Mouse (Mus musculus) spleen, postnatal 4 days (tissue): ENCODE data around the gene Col26a1.
A peak's percentile ranks its signal among the peaks of the same experiment; 100 is the strongest.

ENCODE experiments used
- DNase-seq, 2 experiments: peaks; one replicate each; pipeline ENCODE4 v3.0.0; 2022; ENCODE audit warnings: low spot score in 2 of 2

The Col26a1 gene

DNA sequence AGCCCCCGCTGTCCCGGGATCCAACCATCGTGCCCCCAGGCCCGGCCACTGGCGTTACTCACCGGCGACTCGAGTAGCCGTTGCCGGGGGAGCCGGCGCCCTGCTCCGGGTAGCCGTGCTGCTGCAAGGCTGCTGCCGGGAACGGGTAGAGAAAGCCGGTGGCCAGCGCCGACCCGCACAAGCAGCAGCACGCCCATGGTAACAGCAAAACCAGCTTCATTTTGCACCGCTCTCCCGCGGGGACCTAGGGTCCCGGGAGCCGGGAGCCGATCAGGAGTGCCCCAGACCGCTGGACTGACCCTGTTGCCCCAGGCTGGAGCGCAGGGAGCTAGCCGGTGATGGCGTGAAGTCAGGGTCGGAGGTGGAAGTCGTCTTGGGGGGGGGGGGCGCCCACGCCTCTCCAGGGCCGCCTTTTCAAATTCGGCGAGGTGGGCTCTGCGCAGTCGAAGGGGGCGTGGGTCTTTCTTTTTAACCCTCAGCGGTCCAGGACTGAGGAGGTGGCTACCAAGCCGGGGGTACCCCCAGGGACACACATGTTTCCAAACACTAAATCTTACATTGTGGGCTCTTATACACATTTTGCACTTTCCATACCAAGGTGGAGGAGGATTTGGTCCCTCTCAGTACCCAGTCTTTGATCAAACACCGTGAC, at the start of gene Col26a1:
Gene Col26a1 (minus strand): TSS at position 422 of the 652 bp plus-strand sequence.
- no peak for DNase-seq

DNA sequence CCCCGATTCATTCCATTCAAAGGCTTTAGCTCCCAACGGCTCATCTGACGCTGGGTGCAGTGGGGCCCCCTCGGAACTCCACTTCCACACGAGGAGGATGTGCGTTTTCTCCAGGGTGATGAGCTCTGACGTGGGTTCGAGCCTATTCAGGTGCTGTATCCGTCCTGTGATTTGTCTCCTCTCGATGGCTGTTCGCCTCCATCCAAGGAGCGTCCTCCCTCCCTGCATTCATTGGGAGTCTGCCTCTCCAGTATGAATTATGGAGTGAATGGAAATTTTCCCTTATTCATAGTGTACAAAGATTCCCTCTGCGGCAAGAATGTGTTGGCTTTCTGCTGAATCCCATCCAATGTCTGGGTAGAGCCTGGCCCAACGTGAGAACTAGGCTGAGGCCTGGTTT, 48.9 kb upstream of the Col26a1 start:
- DNase-seq, result no peak

DNA sequence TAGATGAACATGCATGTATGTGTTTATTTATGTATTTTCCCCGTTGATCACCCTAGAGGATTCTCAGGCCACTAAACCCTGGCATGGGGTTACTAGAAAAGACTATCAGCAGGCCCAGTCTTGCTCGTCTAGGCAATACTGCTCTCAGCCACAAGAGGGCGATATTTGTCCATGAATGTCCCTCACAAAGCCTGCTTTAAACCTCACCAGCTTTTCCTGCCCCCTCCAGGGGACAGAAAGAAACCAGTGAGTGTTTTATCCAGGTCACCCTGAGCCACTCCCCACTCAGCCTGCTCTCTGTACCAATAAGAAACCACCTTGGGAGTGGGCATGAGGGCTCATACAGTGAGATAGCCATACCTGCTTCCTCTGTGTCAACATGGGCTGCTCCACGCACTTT, 46.1 kb upstream of the Col26a1 start:
- peak; percentile 78 to 92 for DNase-seq

DNA sequence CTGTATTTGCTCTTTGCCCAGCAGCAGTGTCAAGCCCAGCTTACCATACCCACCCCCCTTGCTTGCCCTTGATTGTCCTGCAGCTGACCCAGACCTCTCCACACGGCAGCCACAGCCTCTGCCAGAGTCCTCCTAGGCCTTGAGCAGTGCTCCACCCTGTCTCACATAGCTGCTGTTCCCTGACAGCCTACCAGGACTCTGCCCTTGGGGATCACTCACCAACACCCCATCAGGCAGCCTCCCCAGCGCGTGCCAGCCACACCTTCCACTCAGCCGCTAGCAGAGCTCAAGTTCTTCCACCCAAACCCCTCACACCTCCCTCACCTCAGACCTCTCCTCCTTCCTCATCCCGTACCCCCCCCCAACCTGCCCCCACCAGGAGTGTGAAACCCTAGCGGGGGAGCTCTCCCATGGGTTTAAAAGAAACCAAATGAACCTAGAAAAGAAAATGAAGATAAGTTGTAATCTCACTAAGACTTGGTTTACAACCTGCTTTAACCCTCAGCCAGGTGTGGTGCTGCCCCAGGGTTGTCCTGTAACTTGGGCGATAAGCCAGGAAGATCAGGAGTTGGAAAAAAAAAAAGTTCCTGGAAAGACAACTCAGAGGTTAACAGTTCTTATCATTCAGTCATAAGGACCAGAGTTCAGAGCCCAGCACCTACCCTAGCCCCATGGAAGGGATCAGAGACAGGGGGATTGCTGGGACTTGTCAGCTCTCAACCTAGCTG, 40.9 kb upstream of the Col26a1 start:
- no peak for DNase-seq

DNA sequence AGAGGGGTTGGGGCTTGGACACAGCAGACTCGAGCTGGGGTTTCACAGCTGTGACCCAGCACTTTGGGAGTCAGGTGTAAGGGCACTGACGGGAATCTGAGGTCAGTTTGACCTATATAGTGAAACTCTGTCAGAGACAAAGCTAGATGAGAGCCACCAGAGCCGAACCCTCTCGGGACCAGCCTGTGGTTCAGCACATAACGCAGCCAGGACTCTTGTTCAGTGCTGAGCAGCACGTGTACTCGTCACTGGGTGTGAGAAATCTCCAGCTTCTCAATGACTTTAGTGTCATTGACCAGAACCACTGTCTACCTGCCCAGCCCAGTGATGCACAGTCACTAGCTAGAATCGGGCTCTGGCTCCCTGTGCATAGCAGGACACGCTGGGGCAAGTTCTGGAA, 39.8 kb upstream of the Col26a1 start:
- DNase-seq, result no peak

DNA sequence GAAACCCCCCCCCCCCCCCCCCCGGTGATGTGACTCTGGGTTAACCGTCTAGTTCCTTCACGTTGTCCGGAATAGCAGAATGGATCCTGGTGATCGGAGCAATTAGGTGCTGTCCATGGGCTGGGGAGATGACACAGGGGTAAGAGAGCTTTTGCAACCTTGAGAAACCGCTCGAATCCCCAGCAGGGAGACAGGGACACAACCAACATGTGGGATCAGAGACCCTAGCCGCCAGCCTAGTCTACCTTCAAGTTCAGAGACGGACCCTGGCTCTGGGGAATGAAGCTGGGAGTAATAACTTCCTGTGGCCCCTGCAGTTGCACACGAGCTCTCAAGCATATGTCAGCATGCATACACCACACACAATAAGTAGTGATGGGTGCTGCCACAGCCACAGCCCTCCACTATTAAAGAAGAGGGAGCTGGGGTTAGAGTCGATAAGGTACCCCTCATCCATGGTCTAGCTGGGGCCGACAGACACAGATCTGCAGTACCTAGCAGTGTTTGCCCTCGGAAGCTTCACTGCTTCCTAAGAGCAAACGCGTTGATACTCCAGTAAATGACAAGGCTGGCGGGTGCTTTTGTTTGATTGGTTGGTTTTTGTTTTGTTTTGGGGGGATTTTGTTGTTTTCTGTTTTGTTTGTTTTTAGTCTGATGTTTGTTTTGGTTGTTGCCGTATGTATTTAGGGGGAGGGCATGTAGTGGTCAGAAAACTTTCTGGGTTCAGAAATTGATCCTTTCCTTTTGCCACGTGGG, 36.7 kb upstream of the Col26a1 start:
- peak in 1 of 2 experiments; percentile 67 for DNase-seq

DNA sequence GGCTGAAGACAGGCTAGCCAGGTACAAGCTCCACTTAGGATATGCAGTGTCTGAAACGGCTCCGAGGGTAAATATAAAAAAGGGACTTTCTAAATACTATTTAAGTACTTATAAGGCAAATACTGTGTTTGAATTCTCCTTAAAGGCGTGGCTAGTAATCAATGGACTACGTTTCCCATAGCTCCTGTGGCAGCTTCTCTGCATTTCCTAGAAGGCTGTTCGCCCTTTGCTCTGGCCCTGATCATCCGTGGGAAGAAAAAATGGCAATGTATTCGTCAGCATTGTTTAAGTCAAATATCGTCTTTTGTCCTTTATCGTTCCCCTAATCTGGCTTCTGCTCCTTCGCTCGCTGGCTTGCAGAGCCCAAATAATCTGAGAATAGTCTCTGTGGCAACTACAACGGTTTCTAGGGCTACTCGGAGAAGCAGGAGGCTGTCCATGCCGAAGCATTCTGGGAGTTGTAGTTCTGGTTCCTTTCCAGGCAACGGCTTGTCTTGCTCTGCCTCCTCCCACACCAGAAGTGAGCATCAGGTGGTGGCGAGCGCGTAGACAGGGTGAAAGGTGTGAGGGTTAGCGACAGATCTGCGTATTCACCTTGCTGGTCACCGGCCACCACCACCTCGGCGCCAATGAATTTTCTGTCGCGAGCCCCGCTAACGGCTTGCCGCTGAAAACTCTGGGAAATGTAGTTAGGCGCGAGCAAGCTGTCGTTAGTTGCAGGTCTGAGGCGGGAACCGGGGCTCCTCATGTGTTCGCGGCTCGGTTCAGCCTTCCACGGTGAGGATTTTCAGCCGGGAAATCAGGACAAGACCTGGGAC, 35.9 kb upstream of the Col26a1 start:
- peak; percentile 61 to 80 for DNase-seq

DNA sequence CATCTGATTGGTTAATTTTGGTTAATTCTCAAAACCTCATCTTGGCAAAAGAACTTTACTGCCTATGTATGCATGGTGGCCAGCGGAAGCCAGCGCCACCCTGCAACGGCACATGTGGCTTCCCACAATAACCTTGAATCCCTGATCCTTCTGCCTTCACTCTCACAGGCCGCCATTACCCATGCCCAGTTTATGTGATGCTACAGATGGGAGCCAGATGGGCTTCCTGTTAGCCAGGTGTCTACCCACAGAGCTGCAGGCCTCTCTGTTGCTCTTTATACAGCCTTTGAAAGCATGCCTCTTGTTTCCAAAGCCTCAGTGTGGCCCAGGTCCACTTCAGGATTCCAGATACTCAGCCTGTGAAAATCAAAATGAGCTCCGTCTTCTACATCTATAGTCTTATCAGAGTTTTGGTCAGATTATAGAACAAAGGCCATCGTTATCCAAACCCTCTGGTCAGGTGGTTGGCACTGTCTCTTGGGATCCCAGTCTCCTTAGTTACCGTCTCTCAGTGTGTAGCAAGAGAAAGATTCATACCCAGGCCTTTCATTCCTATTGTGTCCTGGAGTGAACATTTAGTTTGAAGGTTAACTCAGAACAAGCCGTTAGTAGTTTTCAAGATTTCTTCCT, 34.7 kb upstream of the Col26a1 start:
- no peak for DNase-seq

DNA sequence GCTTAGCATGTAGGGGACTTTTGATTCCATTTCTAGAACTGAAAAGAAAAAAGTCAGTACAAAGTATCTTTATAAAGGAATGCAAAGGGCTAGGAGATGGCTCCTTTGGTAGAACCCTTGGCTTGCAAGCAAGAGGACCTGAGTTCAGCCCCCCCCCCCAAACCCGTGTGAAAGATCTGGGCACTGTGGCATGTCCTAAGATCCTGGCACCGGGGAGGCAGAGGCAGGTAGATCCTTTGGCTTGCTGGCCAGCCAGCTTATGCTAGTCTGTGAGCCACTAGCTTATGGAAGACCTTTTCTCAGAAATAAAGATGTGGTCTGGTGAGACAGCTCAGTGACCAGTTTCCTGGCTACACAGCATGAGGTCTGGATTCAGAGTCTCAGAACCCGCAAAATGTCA, 31.2 kb upstream of the Col26a1 start:
- no peak for DNase-seq

DNA sequence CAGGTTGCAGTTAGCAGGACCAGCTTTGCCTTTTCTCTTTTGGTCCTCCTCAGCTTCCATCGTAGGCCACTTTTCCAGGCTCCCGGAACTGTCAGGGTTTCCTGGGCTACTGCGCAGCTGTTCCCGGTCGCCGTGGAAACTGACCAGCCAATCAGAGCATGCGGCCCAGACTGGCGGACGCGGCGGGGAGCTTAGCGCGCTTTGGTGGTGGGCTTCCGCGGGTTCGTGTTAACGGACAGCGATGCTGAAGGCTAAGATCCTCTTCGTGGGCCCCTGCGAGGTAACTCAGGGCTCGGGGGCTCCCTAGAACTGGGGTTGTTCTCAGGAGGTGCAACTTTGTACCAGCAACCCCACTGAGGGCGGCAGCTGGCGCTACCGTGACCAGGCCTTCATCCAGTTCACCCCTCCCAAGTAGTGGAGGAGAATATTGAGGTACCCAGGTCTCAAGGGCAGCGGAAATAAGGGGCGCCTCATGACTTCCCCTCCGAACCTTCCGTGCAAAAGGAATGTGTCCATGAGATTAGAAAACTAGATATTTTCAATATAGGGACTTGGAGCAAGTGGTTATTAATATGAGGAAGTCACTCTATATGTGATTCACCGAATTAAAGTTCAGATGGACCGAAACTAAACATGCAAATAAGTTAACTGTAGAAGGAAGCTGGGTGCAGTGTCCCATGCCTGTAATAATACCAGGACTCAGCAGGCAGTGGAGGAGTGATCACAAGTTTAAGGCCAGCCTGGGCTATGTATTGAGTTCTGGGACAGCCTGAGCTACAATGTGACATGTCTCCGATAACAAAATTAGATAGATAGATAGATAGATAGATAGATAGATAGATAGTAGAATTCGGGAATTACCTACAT, 25.2 kb upstream of the Col26a1 start, which contains the start of gene Ift22:
Gene Ift22 (plus strand): TSS at position 160 of the 867 bp plus-strand sequence.
- peak; percentile 73 to 87 for DNase-seq

DNA sequence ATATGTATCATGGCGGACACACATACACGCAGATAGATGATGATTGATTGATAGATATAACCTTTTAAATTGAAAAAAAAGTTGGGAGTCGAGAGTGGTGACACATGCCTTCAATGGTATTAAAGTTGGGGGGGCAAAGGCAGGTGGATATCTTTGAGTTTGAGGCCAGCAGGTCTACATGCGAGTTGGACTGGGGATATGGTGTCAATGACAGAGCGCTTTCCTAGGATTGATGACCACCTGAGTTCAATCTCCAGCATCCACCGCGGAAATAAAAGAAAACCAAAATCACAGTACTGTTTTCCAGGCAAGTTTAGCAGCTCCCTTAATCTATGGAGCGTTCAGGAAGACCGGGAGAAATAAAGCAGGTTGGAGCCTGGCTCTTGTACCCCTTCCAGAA, 24.6 kb upstream of the Col26a1 start:
- no peak for DNase-seq

DNA sequence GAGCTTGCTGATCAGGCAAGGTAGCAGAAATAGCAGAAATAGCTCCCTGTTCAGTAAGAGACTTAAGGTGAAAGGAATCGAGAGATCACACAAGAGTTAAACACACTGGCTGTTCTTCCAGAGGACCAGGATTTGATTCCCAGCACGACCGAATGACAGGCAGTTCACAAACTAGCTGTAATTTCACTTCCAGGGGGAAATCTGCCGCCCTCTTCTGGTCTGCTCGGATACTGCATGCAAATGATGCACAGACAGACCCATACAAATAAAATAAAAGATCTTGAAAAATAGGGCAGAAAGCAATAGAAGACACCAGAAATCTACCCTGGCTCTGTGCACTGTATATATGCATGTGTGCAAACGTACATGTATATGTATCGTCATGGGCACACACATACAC, 22.6 kb upstream of the Col26a1 start:
- peak in 1 of 2 experiments; percentile 72 for DNase-seq

DNA sequence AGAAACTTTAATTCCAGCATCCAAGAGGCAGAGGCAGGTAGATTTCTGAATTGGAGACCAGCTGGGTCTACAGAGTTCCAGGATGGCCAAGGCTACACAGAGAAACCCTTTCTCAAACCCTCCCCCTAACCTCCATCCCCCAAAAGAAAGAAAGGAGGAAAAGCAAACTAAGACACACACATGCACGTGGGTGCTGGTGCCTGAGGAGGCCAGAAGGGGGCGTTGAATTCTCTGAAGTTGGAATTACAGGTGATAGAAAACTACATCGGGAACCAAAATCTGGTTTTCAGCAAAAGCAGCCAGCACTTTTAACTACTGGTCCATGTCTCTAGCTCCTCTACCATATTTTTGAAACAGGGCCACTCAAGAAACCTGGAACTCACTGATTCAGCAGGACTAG, 21.6 kb upstream of the Col26a1 start:
- DNase-seq, result no peak

DNA sequence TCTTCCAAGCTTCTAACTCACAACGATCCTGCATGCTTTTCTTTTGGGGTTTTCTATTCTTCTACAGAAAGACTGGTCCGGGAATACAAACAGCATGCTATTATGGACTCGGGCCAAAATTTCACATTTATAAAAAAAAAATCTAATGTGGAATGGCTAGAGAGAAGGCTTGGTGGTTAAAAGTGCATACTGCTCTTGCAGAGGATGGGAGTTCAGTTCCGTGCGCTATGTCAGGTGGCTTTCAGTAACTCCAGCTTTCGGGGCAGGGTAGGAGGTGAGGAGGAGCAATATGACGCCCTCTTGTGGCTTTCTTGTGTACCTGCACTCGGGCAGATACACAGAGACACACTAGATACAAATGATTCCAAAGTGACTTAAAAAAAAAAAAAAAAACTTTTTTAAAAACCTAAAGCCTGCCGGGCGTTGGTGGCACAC, 12.5 kb upstream of the Col26a1 start:
- DNase-seq, result no peak

DNA sequence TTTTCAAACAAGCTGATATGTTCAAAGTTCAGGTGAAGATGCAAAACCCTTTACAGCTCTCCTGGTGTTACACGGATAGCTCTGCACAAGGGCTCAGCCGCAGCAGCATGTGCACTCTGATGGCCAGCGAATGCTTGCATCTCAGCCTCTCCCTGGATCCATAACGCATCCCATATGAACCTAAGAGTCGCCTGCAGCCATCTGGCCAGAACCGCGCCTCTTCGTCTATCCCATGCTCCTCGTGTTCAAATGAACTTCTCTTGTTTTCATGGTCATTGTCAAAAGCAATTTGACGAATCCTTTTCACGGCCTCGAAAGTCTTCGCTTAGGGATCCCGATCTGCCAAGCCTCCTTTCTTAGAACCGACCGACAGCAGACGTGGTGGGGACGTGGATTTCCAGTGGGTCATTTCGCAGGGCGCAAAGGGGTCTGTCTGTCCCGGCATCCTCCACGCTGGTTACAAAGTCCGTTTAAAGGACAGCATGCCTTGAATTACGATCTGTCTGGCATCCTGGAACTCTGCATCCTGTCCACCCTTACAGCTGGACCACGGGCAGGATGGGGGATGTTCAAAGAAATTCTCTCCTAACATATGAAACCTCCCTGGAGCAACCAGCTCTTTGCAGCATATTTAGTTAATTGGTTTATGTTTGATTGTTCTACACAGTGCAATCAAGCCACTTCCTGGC, 12.0 kb upstream of the Col26a1 start:
- DNase-seq, result no peak

DNA sequence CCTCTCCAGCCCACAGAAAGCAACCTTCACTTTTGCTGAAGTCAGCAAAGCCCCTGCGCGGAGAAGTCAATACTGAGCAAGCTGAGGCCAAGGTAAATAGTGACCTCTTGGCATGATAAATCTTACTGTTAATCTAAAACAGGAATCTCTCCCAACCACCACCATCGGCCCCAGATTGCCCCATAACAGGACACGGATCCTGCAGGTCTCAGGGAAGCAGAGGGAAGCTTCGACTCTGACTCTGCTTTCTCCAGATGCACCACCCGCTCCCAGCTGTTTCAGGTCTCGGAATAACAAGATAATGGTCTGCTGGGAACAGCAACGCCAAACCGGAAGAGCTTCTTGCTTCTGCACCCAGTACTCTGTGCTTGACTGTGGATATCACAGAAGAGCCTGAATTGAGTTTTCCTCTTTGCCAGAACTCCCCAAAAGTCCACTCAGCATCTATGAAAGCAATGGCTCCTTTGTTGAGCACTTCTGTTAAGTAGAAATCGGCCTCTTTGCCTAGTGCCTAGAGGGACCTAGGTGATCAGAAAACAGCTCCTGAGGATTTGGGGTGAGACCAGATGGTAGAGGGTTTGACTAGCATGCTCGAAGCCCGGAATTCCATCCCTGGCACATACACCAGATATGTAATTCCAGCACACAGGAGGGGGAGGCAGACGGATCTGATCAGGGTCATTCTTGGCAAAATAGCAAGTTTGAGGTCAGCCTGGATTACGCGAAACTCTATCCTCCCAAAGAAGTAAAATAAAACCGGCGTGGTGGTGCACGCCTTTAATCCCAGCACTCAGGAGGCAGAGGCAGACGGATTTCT, 5.7 kb upstream of the Col26a1 start:
- no peak for DNase-seq

DNA sequence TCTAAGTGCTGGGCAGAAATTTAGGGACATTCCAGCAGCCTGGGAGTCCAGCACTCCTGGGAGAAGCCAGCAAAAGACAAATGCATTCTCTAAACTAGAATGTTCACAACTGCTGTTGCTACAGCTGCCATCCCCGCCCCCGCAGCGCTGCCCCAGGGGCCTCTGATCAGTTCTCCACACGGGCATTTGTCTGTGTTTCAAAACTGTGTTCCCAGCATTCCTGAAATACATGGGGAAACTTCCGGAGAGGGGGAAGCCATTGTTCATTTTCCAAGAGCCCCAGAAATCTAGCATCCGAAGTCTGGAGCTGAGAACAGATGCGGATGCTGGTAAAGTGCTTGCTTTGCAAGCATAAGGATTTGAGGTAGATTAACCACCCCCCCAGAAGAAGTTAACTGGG, 3.9 kb upstream of the Col26a1 start:
- no peak for DNase-seq

DNA sequence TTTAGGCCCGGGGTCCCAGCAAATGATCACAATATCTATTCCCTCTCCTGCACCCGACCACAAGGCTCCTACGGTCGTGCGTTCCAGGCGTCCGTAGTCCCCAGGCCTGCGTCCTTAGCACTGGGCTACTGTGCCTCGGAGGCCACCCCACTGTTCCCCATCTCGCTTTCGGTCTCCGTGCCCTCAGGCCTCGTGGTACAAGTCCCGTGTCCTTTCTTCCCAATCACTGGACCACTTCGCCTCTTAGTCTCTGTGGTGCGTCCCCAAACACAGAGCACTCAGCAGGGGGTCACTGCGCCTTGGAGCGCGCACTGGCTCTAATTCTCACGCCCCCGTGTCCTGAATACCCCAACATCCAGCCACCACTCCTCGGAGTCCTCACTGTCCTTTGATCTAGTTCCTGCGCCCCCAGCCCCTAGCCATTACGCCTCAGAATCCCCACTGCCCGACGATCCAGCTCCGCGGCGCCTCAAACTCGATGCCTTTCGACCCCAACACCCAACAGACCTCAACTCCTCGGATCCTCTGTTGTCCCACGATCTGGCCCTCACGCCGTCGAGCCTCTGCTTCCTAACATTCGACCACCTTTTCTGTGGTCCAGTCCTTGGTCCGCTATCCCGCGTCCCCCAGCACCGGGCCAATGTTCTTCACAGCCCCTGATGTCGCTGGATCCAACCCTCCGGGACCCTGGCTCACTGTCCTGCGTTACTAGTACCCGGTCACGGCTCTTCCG, 788 bp downstream of the Col26a1 start:
- DNase-seq, result no peak
